Mouse (Mus musculus) stomach, postnatal 0 days (tissue): ENCODE results near the gene Rab4b. TPM values are rescaled to one million over a fixed set of nuclear protein-coding genes. Genes with fewer than 3 reads are reported as not detected.

Source experiments
- ATAC-seq: fragments of 200-750 bp; cut with Nextera tagmentation; 2 replicates; pipeline ENCODE4 v1.8.0; 2017; ENCODE audit not compliant: low FRiP score, low TSS enrichment
- DNase-seq: peaks from one replicate; pipeline ENCODE4 v3.0.0-alpha.2; 2016; ENCODE audit warnings: low spot score
- H3K27ac ChIP-seq: fragments of 300-500 bp; sonication (generic); replicated peaks from 2 replicates; pipeline ENCODE4 v1.5.1; 2014; ENCODE audit warnings: mild to moderate bottlenecking, control low read depth
- H3K27me3 ChIP-seq: fragments of 300-500 bp; sonication (generic); 2 replicates; pipeline ENCODE4 v1.6.1; 2014; ENCODE audit warnings: low read length; ENCODE audit not compliant: control insufficient read depth, insufficient read depth
- H3K36me3 ChIP-seq: fragments of 300-500 bp; sonication (generic); 2 replicates; pipeline ENCODE4 v1.6.1; 2014; ENCODE audit warnings: low read length, mixed read lengths; ENCODE audit not compliant: control insufficient read depth, insufficient read depth
- H3K4me1 ChIP-seq: fragments of 300-500 bp; sonication (generic); replicated peaks from 2 replicates; pipeline ENCODE4 v1.6.1; 2014; ENCODE audit warnings: antibody characterized with exemption; ENCODE audit not compliant: control insufficient read depth, insufficient read depth
- H3K4me2 ChIP-seq: fragments of 300-500 bp; sonication (generic); replicated peaks from 2 replicates; pipeline ENCODE4 v1.6.1; 2014; ENCODE audit warnings: low read depth, mild to moderate bottlenecking, control low read depth, moderate library complexity
- H3K4me3 ChIP-seq: fragments of 300-500 bp; sonication (generic); 2 replicates; pipeline ENCODE4 v1.5.1; 2014; ENCODE audit warnings: low read depth, low read length, control low read depth
- H3K9ac ChIP-seq: fragments of 300-500 bp; sonication (generic); 2 replicates; pipeline ENCODE4 v1.6.1; 2014; ENCODE audit warnings: mild to moderate bottlenecking, low read length, control low read depth, mixed read lengths
- H3K9me3 ChIP-seq: fragments of 300-500 bp; sonication (generic); 2 replicates; pipeline ENCODE4 v1.6.1; 2016; ENCODE audit warnings: low read length; ENCODE audit not compliant: control insufficient read depth
- CTCF ChIP-seq: IDR thresholded peaks from 2 replicates; pipeline ENCODE4 v1.5.1; 2016; ENCODE audit warnings: antibody characterized with exemption, low read depth, mild to moderate bottlenecking, moderate library complexity
- EP300 ChIP-seq: optimal IDR thresholded peaks from 2 replicates; pipeline ENCODE3; 2016; ENCODE audit warnings: antibody characterized with exemption
- WGBS: fragments of 180-500 bp; shearing (Covaris S2); extraction: QIAGEN DNeasy Blood & Tissue Kit; methylation state at CpG from one replicate; pipeline ENCODE4 v1.1.7; 2014; 5-methylcytosine and 5-hydroxymethylcytosine counted together
- polyA plus RNA-seq: library from polyadenylated mRNA; unstranded; fragments of >200 nt; fragmentation: Nextera tagmentation; extraction: Ambion mirVana; gene quantifications from 2 replicates; pipeline ENCODE4 v1.2.1, GENCODE M21; 2015

Gene Rab4b
- polyA plus RNA-seq, 1 experiment from 2014 or later, result 72.2 TPM

- DNase-seq, result no peak
- 81% methylated on average over 5 of the region's 5 CpGs for WGBS
- Histone ChIP-seq H3K4me1 (peaks cover 3% of the 10 kb centered on the region; the same call in 1 of the 2 replicates), H3K36me3 (peaks cover 11% of the 10 kb centered on the region; the same call in 1 of the 2 replicates), H3K27me3 (no peaks in the 10 kb centered on the region), H3K9ac (no peak overlapping the region), H3K9me3 (no peaks in the 10 kb centered on the region), H3K4me2 (no peak overlapping the region), H3K4me3 (no peak overlapping the region), H3K27ac (no peak overlapping the region)
- no peak for TF ChIP-seq EP300
- TF ChIP-seq CTCF, result no peak
- no peak for ATAC-seq
Measured at GRCm38 (mm10) chr7:27168371-27168770, 10.3 kb downstream of the Rab4b start.

GRCm38 (mm10) chr7:27167475-27168094, 11.1 kb downstream of the Rab4b start:
- DNase-seq (no peak), ATAC-seq (no peak)
- Histone ChIP-seq H3K27ac (peak overlapping the region; percentile 99), H3K4me1 (peaks cover 3% of the 10 kb centered on the region; the same call in 1 of the 2 replicates), H3K9me3 (no peaks in the 10 kb centered on the region), H3K4me3 (peak overlapping the region; percentile 84), H3K36me3 (0 out of 2 replicates have a peak, but pooled peaks cover 5% of the 10 kb centered on the region), H3K9ac (peak overlapping the region; percentile 94), H3K27me3 (no peaks in the 10 kb centered on the region), H3K4me2 (peak overlapping the region; percentile 78)
- no peak for TF ChIP-seq EP300
- TF ChIP-seq CTCF, result no peak
- 68% methylated on average over 11 of the region's 11 CpGs for WGBS

GRCm38 (mm10) chr7:27166614-27167474, 11.9 kb downstream of the Rab4b start, which contains the start of gene Egln2:
Gene Egln2 (minus strand): TSS chr7:27166802.
- ATAC-seq, result peak; percentile 85

GRCm38 (mm10) chr7:27166229-27166613, 12.5 kb downstream of the Rab4b start:
- peak overlapping the region; percentile 94 for H3K9ac ChIP-seq
- H3K27me3 ChIP-seq, result no peaks in the 10 kb centered on the region
- peak overlapping the region; percentile 78 for H3K4me2 ChIP-seq
- DNase-seq, result peak; percentile 90
- H3K36me3 ChIP-seq, result 0 out of 2 replicates have a peak, but pooled peaks cover 5% of the 10 kb centered on the region
- H3K27ac ChIP-seq, result peak overlapping the region; percentile 99
- 0% methylated on average over 15 of the region's 43 CpGs for WGBS
- TF ChIP-seq CTCF, result no peak
- no peak for TF ChIP-seq EP300
- peak overlapping the region; percentile 84 for H3K4me3 ChIP-seq
- H3K4me1 ChIP-seq, result peaks cover 3% of the 10 kb centered on the region; the same call in 1 of the 2 replicates
- no peaks in the 10 kb centered on the region for H3K9me3 ChIP-seq
- peak; percentile 80 for ATAC-seq

More at GRCm38 (mm10) chr7:27166614-27167474, 11.9 kb downstream of the Rab4b start, which contains the start of gene Egln2:
- Histone ChIP-seq H3K9ac (peak within 1 kb of the TSS; percentile 94), H3K4me2 (peak within 1 kb of the TSS; percentile 78), H3K4me3 (peak within 1 kb of the TSS; percentile 84), H3K27me3 (no peaks in the 10 kb centered on the region), H3K27ac (peak within 1 kb of the TSS; percentile 99), H3K9me3 (no peaks in the 10 kb centered on the region), H3K4me1 (peaks cover 3% of the 10 kb centered on the region; the same call in 1 of the 2 replicates), H3K36me3 (0 out of 2 replicates have a peak, but pooled peaks cover 5% of the 10 kb centered on the region)
- WGBS, result 2% methylated on average over 48 of the region's 61 CpGs
- DNase-seq, result peak; percentile 95
- TF ChIP-seq EP300 (no peak), CTCF (no peak)

GRCm38 (mm10) chr7:27165696-27166095, 13.0 kb downstream of the Rab4b start:
- Histone ChIP-seq H3K27ac (peak overlapping the region; percentile 99), H3K4me2 (peak overlapping the region; percentile 78), H3K4me3 (peak overlapping the region; percentile 84), H3K9me3 (no peaks in the 10 kb centered on the region), H3K36me3 (0 out of 2 replicates have a peak, but pooled peaks cover 5% of the 10 kb centered on the region), H3K9ac (peak overlapping the region; percentile 94), H3K4me1 (peaks cover 3% of the 10 kb centered on the region; the same call in 1 of the 2 replicates), H3K27me3 (no peaks in the 10 kb centered on the region)
- no peak for ATAC-seq
- WGBS, result 3% methylated on average over 8 of the region's 8 CpGs
- TF ChIP-seq CTCF (no peak), EP300 (no peak)
- no peak for DNase-seq
